Mouse (Mus musculus) frontal cortex, postnatal 25 days (tissue): ENCODE measurements at regions not wholly inside any gene's neighbourhood (a gene's known extent, or its start where the extent isn't known, plus 50 kb on each side); places are given as distances from the start of the nearest gene placed in this dataset.

Experiments used
- DNase-seq, 2 experiments: peaks; one replicate each; pipeline ENCODE4 v3.0.0; 2022; ENCODE audit warnings: low spot score in 2 of 2

GRCm38 (mm10) chr5:127129495-127129894 lies 112.1 kb upstream of the Tmem132c start:
- no peak for DNase-seq

DNA sequence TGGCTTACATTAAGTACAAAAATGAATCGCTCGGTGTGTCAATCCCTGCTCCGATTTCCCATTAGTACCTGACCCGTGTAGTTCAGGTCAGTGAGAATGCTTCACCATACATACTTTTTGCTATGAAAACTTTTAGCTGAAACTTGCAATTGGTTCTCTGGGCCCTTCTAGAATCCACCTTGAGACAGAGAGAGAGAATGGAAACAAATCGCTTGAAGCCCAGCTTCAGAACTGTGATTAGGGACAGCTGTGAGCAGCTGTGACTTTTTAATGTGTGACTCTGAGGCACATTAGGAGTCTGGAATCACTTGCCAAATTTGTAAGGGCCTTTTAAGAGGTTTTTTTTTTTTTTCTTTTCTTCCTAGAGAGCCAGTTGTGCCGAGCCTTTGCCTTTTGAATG lies 107.2 kb upstream of the Tmem132c start:
- DNase-seq, result no peak

GRCm38 (mm10) chr5:127140651-127141050 lies 101.0 kb upstream of the Tmem132c start:
- no peak for DNase-seq

GRCm38 (mm10) chr5:127160292-127160691 lies 81.3 kb upstream of the Tmem132c start:
- DNase-seq, result no peak

- DNase-seq, result peak in 1 of 2 experiments; percentile 7
These were observed 78.2 kb upstream of the Tmem132c start for GRCm38 (mm10) chr5:127163376-127163775.

GRCm38 (mm10) chr5:127189021-127189420 lies 52.6 kb upstream of the Tmem132c start:
- no peak for DNase-seq
